Mouse (Mus musculus) large intestine, adult 2 months (tissue): Measurements from ENCODE around the gene Far2. TPM values are rescaled to one million over a fixed set of nuclear protein-coding genes. Genes with fewer than 3 reads are reported as not detected.

Source experiments
- DNase-seq: peaks from one replicate; pipeline ENCODE4 v3.0.0-alpha.2; 2012; ENCODE audit warnings: low read depth, low spot score
- WGBS: fragments of 180-500 bp; shearing (Covaris S2); methylation state at CpG from one replicate; pipeline ENCODE4 v1.1.7; 2018; 5-methylcytosine and 5-hydroxymethylcytosine counted together
- polyA plus RNA-seq: library from polyadenylated mRNA; depleted of rRNA; stranded (reverse); fragments of >200 nt; gene quantifications from 2 replicates; pipeline ENCODE4 v1.2.3, GENCODE M21; 2012; rRNA removed

Gene Far2
- polyA plus RNA-seq, 1 experiment: 19.2 TPM

DNA sequence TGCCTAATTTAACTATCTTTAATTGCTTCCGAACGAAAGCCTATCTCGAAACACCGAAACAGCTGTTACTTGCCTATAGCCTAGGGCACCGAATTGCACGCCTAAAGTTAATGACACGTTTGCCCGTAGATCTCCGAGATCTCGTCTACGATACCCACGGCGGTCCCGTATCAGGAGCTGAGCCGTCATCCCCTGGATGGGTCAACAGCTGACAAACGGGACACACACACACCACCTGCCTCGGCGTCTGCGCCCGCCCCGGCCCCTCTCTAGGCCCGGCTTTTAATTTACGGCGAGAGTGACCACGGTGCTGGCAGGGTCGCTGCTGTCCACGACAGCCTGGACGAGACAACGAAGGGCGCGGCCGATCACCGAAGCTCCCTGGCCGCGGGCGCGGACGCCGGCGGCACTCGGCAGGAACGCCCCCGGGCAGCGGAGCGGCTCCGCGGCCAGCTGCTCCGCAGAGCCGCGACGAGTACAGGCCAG lies 164.4 kb downstream of the Far2 start:
- DNase-seq: no peak
- WGBS: under 1% methylated on average over 51 of the region's 51 CpGs

DNA sequence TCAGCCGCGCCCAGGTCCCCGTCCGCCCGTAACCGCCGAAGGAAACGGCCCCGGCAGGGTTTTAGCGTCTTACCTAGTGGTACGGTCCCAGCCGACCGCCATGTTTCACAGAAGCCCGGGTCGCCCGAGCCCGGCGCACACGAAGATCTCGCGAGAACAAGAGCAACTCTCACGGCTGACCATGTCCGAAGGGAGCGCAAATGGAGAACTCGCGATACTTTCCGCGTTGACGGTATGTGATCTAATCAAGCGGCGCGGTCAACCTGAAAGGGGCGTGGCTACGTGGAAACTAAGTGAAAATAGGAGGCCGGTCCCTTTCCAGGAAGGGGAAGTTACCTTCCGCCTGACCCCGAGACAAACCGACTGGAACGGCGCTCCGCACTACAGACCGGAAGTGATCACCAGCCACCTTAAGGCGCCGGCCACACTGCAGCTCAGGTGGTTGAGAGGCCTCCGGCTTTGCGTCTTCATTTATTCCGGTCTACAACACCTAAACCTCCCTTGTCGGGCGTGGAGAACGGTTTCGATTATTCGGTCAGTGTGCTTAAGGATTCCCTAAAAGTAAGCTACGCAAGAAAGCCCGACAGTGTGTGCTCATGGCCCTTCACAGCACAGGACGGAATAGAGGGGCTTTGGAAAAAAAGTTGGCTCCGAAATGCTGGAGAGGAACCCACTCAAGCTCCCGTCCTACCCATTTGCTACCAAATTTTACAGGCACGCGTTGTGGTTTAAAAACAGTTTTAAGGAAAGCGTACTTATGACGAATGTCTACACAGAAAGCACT lies 165.0 kb downstream of the Far2 start, which contains the start of gene Ergic2:
Ergic2 (minus strand) TSS at position 478 of the 784 bp plus-strand sequence.
- peak; percentile 98 for DNase-seq
- under 1% methylated on average over 61 of the region's 61 CpGs for WGBS

- no peak for DNase-seq
- 3% methylated on average over 5 of the region's 5 CpGs for WGBS
Measured at GRCm38 (mm10) chr6:148214765-148215164, 167.7 kb downstream of the Far2 start.

DNA sequence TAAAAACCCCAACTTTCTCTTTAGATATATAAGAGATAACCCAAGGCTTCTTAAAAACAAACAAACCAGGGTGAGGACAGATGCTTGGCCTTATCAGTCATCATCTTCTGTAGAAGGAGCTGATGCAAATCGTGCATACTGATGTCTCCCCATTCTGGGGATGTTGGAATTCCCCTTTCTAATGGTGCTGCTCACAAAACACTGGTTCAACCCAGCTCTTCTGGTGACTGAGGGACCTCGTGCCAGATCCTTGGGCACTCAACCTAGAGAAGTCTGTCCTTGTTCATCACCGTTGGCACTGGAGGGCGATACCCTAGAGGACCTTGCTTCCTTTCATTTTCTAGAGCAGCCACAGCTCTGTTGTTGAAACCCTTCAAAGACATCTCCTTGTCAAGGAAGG lies 169.7 kb downstream of the Far2 start:
- WGBS: 86% methylated on average over 4 of the region's 4 CpGs
- no peak for DNase-seq

DNA sequence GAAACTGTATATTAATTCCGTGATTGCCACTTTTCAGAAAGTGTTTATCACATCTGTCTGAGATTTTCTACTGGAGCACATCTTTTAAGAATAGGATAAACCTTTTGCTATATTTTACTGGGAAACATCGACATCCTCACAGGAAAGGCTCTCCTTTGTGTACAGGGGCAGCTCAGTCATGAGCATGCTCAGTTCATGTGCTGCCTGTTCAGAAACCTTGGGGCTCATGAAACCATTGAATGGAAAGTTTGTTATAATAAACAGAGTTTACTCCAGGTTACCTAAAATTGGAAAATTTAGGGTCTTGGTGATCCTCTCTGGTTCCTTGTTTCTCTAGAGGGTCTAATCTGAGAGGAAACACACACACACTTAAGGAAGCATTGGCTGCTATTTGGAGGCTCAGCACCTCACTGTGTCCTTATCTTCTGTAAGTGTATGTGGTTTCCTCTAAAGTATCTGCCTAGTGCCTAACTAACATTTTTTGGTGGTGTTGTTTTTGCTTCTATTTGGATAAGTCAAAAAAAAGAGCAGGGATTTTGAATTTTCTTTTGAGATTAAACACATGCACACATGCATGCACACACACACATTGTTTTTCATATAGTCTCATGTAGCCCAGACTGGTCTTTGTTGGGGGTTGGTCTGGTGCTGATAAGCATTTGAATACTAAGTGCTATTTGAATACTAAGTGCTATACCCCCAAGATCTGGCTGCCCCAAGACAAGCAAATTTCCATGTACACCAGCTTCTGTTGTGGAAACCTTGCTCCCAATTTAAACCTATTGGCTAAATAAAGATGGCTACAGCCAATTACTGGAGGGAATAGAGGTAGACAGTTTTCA lies 171.4 kb downstream of the Far2 start:
- 77% methylated on average over 2 of the region's 2 CpGs for WGBS
- DNase-seq: no peak

DNA sequence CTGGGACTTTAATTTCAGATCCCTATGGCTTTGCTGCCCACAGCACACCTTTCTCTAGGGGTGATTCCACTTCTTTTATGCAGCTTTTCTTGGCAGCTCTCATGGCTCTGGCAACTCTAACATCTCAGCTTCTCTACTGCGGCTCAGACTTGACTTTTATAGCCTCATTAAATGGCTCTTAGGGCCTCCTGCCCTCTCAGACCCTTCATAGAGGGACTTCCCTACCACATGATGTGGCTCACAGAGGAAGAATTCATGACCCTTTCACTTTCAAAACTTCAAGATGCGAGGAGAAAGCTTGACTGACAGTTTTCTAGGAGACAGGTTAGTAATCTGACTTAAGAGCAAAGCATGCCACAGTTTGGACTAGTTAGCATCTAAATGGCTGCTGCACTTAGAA lies 175.6 kb downstream of the Far2 start:
- no peak for DNase-seq
- 36% methylated on average over 2 of the region's 2 CpGs for WGBS

- 70% methylated on average over 3 of the region's 3 CpGs for WGBS
- DNase-seq: no peak
Measured at GRCm38 (mm10) chr6:148227542-148227941, 180.5 kb downstream of the Far2 start.

Other genes starting within 250 kb of the Far2 start
- 23.4 and 38.7 TPM in 2 replicates for gene Ergic2, start 165.1 kb downstream of the Far2 start, polyA plus RNA-seq